Mouse (Mus musculus): Measurements from ENCODE around the gene Kcnj6.

Gene Kcnj6

DNA sequence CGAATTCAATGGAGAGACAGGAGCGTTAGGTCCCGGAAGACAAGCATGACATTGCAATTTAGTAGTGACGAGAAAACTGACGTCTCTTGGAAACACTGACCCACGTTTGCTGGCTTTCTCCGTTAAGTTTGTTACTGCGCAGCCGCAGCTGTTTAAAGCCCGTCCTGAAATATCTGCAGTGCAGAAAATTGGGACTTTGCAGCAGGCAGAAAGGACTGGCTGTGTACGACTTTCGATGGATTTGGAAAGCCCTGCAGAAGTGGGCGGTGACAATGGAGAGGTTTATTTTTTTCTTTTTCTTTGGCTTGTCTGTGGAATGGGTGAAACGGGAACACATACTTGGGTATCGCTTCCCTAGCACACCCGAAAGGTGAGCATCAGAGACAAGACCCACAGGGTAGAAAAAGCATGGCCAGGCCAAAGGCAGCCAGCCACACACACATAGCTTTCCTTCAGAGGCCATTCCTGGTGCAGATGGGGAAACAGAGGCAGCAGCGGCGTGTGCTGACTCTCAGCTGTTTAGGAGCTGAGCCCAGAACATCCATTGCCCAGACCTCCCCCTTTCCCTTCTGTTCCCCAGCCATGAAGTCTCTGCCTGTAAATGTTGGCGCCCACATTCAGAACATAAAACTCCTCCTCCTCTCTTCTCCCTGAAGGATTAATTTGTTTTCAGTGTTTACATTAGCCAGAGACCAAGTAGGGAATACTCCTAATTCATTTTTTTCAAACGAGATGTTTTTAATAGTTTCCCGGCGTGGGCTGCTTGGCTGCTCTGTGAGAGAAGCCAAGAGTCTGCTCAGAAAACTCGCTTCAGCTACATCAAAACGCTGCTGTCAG is 215.2 kb downstream of the Kcnj6 start:
- ATAC-seq (ENCODE audit: low TSS enrichment), result peak; percentile 83

DNA sequence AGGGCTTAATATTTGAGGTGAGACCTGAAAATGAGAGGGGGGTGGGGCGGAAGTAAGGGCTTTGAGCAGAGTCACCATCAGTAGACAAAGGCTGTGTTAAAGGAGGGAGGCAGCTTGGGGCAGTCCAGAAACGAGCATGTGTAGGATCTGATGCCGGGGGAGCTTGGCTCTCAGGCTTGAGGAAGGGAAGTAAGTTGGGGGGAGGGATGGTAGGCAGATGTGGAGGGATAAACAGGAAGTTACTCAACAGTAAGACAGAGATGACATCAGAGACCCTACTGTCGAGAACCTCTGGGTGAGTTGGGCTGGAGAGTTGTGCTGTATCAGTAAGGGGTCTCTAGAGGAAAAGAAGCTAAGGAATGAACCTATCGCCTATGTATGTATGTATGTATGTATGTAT is 223.6 kb downstream of the Kcnj6 start:
- ATAC-seq (ENCODE audit: low TSS enrichment), result no peak

GRCm38 (mm10) chr16:94767606-94768005 is 229.9 kb downstream of the Kcnj6 start:
- ATAC-seq (ENCODE audit: low TSS enrichment), result peak; percentile 79

GRCm38 (mm10) chr16:94765129-94765528 is 232.4 kb downstream of the Kcnj6 start:
- ATAC-seq (ENCODE audit: low TSS enrichment), result peak; percentile 41

DNA sequence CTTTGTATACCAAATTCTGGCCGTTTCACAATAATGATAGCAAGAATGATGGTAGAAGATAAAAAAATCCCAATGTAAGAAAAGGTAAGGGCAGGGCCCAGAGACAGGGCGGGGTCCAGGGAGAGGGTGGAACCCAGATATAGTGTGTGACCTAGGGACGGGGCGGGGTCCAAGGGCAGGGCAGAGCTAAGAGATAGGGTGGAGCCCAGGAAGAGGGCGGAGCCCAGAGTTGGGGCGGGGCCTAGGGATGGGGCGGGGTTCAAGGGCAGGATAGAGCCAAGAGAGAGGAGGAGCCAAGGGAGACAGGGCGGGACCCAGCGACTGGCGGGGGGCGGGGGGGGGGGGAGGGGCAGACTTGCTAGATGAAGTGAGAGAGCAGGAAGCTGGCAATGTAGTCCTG is 236.8 kb downstream of the Kcnj6 start:
- no peak for ATAC-seq (ENCODE audit: low TSS enrichment)

GRCm38 (mm10) chr16:94759761-94760160 is 237.7 kb downstream of the Kcnj6 start:
- no peak for ATAC-seq (ENCODE audit: low TSS enrichment)

DNA sequence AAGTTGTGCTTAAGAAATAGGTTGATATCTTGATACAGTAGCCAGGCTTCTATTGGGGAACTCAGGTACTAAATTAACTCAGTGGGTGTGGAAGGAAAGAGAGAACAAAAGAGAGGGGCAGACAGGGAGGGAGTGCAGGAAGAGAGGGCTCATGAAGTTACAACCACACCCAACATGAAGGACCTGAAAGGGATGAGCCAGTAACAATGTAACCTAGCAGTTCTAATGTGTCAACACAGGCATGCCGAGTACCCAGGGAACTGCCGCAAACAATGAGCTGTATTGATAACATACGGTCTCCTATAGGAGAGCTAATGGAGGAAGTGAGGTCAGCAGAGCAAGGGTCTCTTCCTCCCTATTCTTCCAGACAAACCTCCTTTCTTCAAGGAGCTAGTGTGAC is 238.9 kb downstream of the Kcnj6 start:
- ATAC-seq (ENCODE audit: low TSS enrichment), result no peak

DNA sequence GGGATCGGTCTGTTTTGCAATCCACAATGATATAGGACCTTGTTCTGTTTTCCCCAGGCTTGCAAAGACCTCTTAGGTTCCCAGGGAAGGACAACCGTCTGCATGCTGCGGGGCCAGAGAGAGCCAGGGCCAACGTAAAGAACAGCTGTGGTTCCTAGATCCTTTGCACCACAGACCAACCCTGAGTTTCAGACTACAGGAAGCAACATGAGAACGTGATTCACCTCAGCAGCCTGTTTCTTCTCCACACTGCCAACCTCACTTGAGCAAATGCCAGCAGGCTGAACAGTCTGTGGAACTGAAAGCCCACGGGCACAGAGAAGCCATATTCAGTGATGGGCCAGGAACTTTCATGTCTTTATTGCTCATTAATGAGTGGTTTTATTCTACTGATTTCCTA is 241.1 kb downstream of the Kcnj6 start:
- no peak for ATAC-seq (ENCODE audit: low TSS enrichment)

DNA sequence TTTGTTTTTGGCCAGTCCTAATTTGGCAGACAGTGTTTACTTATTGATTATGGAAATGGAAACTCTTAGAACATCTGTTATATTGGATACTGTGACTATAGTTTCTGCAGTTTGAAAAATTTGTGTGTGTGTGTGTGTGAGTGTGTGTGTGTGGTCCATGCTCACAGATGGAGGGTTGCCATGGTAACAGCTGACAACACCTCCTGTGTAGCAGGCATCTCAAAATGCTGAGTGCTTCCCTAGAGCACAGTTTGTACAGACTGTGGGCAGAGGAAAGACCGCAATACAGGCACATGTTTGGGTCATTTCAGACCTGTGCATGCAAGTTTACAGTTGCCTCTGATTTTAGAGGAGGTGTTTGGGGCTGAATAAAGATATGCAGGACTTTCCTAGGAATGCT is 244.0 kb downstream of the Kcnj6 start:
- peak; percentile 78 for ATAC-seq (ENCODE audit: low TSS enrichment)

GRCm38 (mm10) chr16:94752781-94753180 is 244.7 kb downstream of the Kcnj6 start:
- no peak for ATAC-seq (ENCODE audit: low TSS enrichment)

GRCm38 (mm10) chr16:94745016-94745415 is 252.5 kb downstream of the Kcnj6 start:
- ATAC-seq (ENCODE audit: low TSS enrichment), result no peak

DNA sequence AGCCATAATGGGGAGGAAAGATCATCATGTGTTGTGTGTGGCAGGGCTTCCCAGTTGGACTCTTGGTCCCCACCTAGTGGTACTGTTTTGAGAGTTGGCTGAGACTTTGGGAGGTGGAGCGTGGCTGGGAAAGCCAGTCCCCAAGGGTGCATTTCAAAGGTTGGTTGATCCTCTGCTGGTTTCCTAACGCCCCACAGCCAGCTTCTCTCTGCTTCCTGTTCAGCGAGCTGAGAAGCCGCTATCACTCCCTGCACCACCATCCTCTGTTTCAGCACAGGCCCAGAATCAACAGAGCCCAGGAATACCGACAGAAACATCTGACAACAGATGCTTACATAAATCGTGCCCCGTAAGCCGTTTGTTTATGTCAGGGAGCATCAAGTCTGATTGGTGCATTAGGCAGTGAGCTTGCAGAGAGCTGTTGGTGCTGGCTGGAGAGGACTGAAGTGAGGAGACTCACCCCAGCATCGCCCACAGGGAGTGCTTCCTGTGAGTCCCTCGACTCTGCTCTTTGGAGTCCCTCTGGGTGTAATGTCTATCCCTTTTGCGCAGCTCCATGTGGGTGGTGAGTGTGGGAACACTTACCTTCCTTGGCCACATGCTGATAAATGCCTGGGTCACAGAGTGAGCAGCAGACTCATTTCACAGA is 253.5 kb downstream of the Kcnj6 start:
- peak; percentile 76 for ATAC-seq (ENCODE audit: low TSS enrichment)

GRCm38 (mm10) chr16:94737359-94737687 is 260.2 kb downstream of the Kcnj6 start:
- ATAC-seq (ENCODE audit: low TSS enrichment), result no peak

GRCm38 (mm10) chr16:94736462-94737358 is 260.8 kb downstream of the Kcnj6 start:
- no peak for ATAC-seq (ENCODE audit: low TSS enrichment)

DNA sequence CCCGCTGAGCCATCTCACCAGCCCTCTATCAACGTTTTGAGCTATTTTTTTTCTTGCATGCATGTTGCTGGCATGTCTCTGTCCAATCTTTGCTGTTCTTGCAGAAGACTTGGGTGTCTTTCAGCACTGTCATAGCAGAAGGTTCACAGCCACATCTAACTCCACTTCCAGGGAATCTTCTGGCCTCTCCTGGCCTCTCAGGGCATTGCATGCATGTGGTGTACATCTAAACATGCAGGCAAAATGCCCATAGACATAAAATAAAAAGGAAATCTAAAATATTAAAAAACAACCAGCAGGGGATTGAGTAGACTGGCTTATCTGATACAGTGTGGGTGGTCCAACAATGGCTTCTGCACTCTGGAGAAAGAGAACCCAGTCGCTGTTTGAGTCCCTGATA is 262.0 kb downstream of the Kcnj6 start:
- ATAC-seq (ENCODE audit: low TSS enrichment), result no peak

DNA sequence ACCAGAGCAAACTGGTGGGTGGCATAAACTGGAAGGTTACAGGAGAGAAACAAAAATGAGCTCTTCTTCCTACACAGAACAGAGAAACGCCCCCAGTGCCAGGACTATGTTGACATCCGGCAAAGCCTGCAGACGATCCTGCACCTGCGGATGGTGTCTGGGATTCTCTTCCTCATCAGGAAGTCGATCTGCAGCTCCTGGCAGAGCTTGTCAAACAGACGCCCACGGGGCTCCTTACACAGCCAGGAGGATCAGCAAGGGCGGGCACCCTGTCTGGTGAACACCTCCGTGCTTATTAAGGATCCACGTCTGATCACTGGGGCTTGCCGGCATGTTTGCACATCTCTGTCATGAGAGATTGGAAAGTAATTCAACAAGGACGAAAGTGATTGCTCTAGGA is 266.5 kb downstream of the Kcnj6 start:
- ATAC-seq (ENCODE audit: low TSS enrichment), result peak; percentile 42; the same call in 1 of the 2 replicates

GRCm38 (mm10) chr16:94729236-94729635 is 268.3 kb downstream of the Kcnj6 start:
- ATAC-seq (ENCODE audit: low TSS enrichment), result no peak

- peak; percentile 68 for ATAC-seq (ENCODE audit: low TSS enrichment)
These were observed 272.7 kb downstream of the Kcnj6 start for GRCm38 (mm10) chr16:94724747-94725211.

GRCm38 (mm10) chr16:94724061-94724596 is 273.4 kb downstream of the Kcnj6 start:
- peak; percentile 92 for ATAC-seq (ENCODE audit: low TSS enrichment)

DNA sequence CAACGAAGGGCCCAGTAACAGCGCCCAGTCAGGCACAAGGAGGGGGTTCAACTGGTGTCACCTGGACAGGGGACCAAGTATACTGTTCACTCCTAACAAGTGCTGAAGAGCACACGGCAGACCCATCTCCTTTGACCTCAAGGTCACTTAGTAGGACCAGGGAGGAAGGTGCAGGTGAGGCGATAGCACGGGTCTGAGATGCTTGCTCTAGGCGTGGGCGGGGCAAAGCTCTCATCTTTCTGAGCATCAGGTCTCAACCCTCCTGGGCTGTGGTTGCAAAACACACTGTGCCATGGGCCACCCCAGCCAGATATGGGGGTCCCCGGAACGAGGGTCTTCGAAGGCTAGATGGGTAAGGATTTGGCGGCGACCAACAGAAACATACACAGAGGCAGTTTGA is 274.6 kb downstream of the Kcnj6 start:
- no peak for ATAC-seq (ENCODE audit: low TSS enrichment)

DNA sequence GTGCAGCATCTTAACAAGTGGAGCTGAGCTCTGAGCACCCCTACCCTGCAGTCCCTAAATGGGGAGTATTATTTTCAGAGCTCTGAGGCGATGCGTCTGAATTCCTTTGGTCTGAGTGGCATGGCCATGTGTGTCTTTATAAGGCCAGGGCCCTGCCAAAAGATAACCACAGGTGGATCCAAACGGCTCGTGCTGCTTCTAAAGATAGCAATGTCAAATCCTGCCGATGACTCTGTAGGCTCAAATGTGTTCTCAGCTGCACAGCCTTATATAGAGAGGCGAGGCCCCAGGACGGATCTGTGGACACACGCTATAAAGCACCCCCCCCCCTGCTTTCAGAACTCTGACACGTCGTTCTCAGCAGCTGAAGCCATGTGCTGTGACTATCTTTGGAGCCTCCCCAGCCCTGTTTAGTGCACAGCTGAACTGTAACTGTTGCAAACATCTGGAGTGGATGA is 275.9 kb downstream of the Kcnj6 start:
- no peak for ATAC-seq (ENCODE audit: low TSS enrichment)

All from frontal cortex, adult (tissue).